ENCODE assay signal across 26 mouse cellular contexts in the genomic region with DNA sequence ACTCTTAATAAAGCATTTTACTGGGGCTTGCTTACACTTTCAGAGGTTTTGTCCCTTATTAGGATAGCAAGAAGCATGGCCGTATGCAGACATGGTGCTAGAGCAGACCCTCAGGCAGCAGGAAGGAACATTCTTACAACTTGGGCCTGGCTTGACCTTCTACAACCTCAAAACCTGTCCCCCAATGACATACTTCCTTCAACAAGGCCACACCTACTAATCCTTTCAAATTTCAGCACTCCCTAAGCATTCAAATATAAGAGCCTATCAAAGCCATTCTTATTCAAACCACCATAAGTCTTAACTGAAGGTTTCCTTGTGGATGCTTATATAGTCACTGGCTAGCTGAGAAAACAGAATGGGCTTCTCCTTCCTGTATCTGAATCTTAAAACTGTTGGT. TPM values are rescaled to one million over a fixed set of nuclear protein-coding genes. Genes with fewer than 3 reads are reported as not detected.
"Had no signal": no experiment of that assay in that cellular context is flagged by ENCODE, and none has a peak within 500 bp of the region (broad histone marks: within the 10 kb centered on the region; RNA-seq: fewer than 3 reads in every experiment).

No protein-coding gene starts in this region.

- H3K4me2 ChIP-seq: lung, embryonic 14.5 days; midbrain, embryonic 12.5 days; neural tube, embryonic 13.5 days; neural tube, embryonic 15.5 days had no signal

- H3K9me3 ChIP-seq: midbrain, embryonic 10.5 days; midbrain, embryonic 12.5 days; neural tube, embryonic 13.5 days; neural tube, embryonic 15.5 days had no signal

- H3K27ac ChIP-seq: midbrain, embryonic 10.5 days; midbrain, embryonic 12.5 days; neural tube, embryonic 13.5 days; neural tube, embryonic 15.5 days had no signal

- H3K4me3 ChIP-seq: midbrain, embryonic 10.5 days; midbrain, embryonic 12.5 days; myocyte; neural tube, embryonic 13.5 days; neural tube, embryonic 15.5 days had no signal

- H3K9ac ChIP-seq: lung, embryonic 14.5 days; midbrain, embryonic 12.5 days; neural tube, embryonic 13.5 days; neural tube, embryonic 15.5 days had no signal

- H3K36me3 ChIP-seq: midbrain, embryonic 10.5 days; midbrain, embryonic 12.5 days; neural tube, embryonic 13.5 days; neural tube, embryonic 15.5 days had no signal

- DNase-seq: lung, adult 18-20 months; lung, embryonic 14.5 days; lung, postnatal 10 days; lung, postnatal 4 days; midbrain, embryonic 14.5 days; retina, postnatal 1 day; right cerebral cortex, adult 18-20 months; right cerebral cortex, postnatal 25 days; right cerebral cortex, postnatal 4 days; spleen, adult 18-20 months; thymus, adult 18-20 months; thymus, postnatal 14 days; thymus, postnatal 36 days had no signal

- ATAC-seq: midbrain, embryonic 16.5 days had no signal

RNA-seq across cellular contexts. Expression of a gene that starts 4.1 kb away (rescaled TPM):
- total RNA-seq: megakaryocyte, adult 5-6 weeks; megakaryocyte-erythroid progenitor cell, adult 5-6 weeks had no signal
- polyA plus RNA-seq: lung, embryonic 14.5 days; myocyte; neural tube, embryonic 11.5 days; small intestine, adult 2 months; stomach, embryonic 14.5 days; stomach, embryonic 16.5 days; thymus, postnatal 0 days had no signal

RNA-seq across cellular contexts. Expression of a gene that starts 6.1 kb away (rescaled TPM):
- total RNA-seq: megakaryocyte, adult 5-6 weeks; megakaryocyte-erythroid progenitor cell, adult 5-6 weeks had no signal
- polyA plus RNA-seq: myocyte had no signal
